ENCODE assay signal across 10 mouse cellular contexts in the genomic region with DNA sequence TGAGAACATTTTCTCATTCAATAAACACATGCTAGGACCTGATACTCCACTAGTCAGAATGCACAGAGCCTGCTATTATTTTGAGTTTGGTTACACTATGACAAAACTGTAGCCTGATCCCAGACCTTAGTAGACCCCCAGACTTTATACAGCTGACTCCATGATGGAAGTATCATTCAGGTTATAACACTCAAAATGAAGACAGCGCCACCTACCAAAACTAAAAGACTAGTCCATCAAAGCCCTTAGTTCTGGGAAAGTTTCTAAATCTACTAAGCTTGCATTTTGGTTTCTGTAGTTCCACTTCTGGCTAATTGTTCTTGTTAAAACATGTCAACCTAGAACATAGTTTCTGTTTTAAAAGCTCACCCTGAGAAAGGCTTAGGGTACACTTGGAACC. TPM values are rescaled to one million over a fixed set of nuclear protein-coding genes. Genes with fewer than 3 reads are reported as not detected.
A peak's percentile ranks its signal among the peaks of the same experiment; 100 is the strongest.
DNase-seq lines count a peak whose midpoint lies in the region; ATAC-seq lines count a peak whose summit lies in the region.
"Had no signal": no experiment of that assay in that cellular context is flagged by ENCODE, and none has a peak within 500 bp of the region (broad histone marks: within the 10 kb centered on the region; RNA-seq: fewer than 3 reads in every experiment).

No protein-coding gene starts in this region.

- peak overlapping the region; percentile 63 for H3K4me2 ChIP-seq in forebrain, embryonic 13.5 days
- no peak overlapping the region for H3K4me2 ChIP-seq in forebrain, embryonic 11.5 days (ENCODE audit: low read depth, low read length, severe bottlenecking)
- peak overlapping the region; percentile 61; the same call in 1 of the 2 replicates for H3K4me2 ChIP-seq in neural tube, embryonic 12.5 days (replicated peaks)
- H3K4me2 ChIP-seq in limb, embryonic 13.5 days (replicated peaks), result peak overlapping the region; percentile 68; the same call in 1 of the 2 replicates

- no peak for ATAC-seq in forebrain, embryonic 13.5 days
- ATAC-seq in forebrain, embryonic 11.5 days (replicated peaks; ENCODE audit: low FRiP score), result no peak
- ATAC-seq in neural tube, embryonic 12.5 days (ENCODE audit: low FRiP score, low read depth), result no peak
- no peak for ATAC-seq in limb, embryonic 13.5 days (ENCODE audit: low FRiP score, low read depth)

- peak overlapping the region; percentile 57; the same call in 1 of the 2 replicates for H3K4me3 ChIP-seq in forebrain, embryonic 13.5 days
- no peak overlapping the region for H3K4me3 ChIP-seq in forebrain, embryonic 11.5 days (ENCODE audit: low read depth, low read length)
- no peak overlapping the region for H3K4me3 ChIP-seq in neural tube, embryonic 12.5 days
- H3K4me3 ChIP-seq in limb, embryonic 13.5 days, result no peak overlapping the region

- H3K9ac ChIP-seq in forebrain, embryonic 13.5 days, result no peak overlapping the region
- no peak overlapping the region for H3K9ac ChIP-seq in forebrain, embryonic 11.5 days (ENCODE audit: low read length)
- no peak overlapping the region for H3K9ac ChIP-seq in neural tube, embryonic 12.5 days
- H3K9ac ChIP-seq in limb, embryonic 13.5 days, result no peak overlapping the region

- H3K36me3 ChIP-seq in forebrain, embryonic 13.5 days (ENCODE audit: poor library complexity, severe bottlenecking), result no peaks in the 10 kb centered on the region
- H3K36me3 ChIP-seq in forebrain, embryonic 11.5 days (ENCODE audit: control insufficient read depth, insufficient read depth, low read length), result no peaks in the 10 kb centered on the region
- H3K36me3 ChIP-seq in neural tube, embryonic 12.5 days, result no peaks in the 10 kb centered on the region
- no peaks in the 10 kb centered on the region for H3K36me3 ChIP-seq in limb, embryonic 13.5 days

- H3K9me3 ChIP-seq in forebrain, embryonic 13.5 days (replicated peaks), result peaks cover 4% of the 10 kb centered on the region; the same call in 1 of the 2 replicates
- no peaks in the 10 kb centered on the region for H3K9me3 ChIP-seq in forebrain, embryonic 11.5 days (ENCODE audit: control insufficient read depth, low read length)
- no peaks in the 10 kb centered on the region for H3K9me3 ChIP-seq in neural tube, embryonic 12.5 days
- H3K9me3 ChIP-seq in limb, embryonic 13.5 days, result no peaks in the 10 kb centered on the region

- no peaks in the 10 kb centered on the region for H3K27me3 ChIP-seq in forebrain, embryonic 13.5 days
- no peaks in the 10 kb centered on the region for H3K27me3 ChIP-seq in forebrain, embryonic 11.5 days (ENCODE audit: control insufficient read depth, insufficient read depth, low read length)
- no peaks in the 10 kb centered on the region for H3K27me3 ChIP-seq in neural tube, embryonic 12.5 days (replicated peaks)
- no peaks in the 10 kb centered on the region for H3K27me3 ChIP-seq in limb, embryonic 13.5 days

- whole genome bisulfite sequencing in forebrain, embryonic 13.5 days, result 63% methylated on average over 1 of the region's 1 CpGs
- WGBS in forebrain, embryonic 11.5 days, result 65% methylated on average over 1 of the region's 1 CpGs
- 76% methylated on average over 1 of the region's 1 CpGs for WGBS in neural tube, embryonic 12.5 days
- 69% methylated on average over 1 of the region's 1 CpGs for WGBS in limb, embryonic 13.5 days

- no peak overlapping the region for H3K27ac ChIP-seq in forebrain, embryonic 13.5 days
- no peak overlapping the region for H3K27ac ChIP-seq in forebrain, embryonic 11.5 days (ENCODE audit: low read depth, low read length)
- H3K27ac ChIP-seq in neural tube, embryonic 12.5 days, result no peak overlapping the region
- no peak overlapping the region for H3K27ac ChIP-seq in limb, embryonic 13.5 days

- 0 out of 2 replicates have a peak, but pooled peaks cover 5% of the 10 kb centered on the region for H3K4me1 ChIP-seq in forebrain, embryonic 13.5 days
- H3K4me1 ChIP-seq in forebrain, embryonic 11.5 days (replicated peaks; ENCODE audit: control insufficient read depth, insufficient read depth, low read length), result no peaks in the 10 kb centered on the region
- H3K4me1 ChIP-seq in neural tube, embryonic 12.5 days, result peaks cover 6% of the 10 kb centered on the region; the same call in 1 of the 2 replicates
- H3K4me1 ChIP-seq in limb, embryonic 13.5 days, result peaks cover 4% of the 10 kb centered on the region; the same call in 1 of the 2 replicates

- DNase-seq in forebrain, embryonic 11.5 days (ENCODE audit: low spot score), result no peak
- DNase-seq in neural tube, embryonic 10.5 days (ENCODE audit: extremely low spot score, low spot score), result no peak
- no peak for DNase-seq in adrenal gland, postnatal 4 days (ENCODE audit: low spot score in 2 of 2)
- DNase-seq in left cerebral cortex, adult 11 months (ENCODE audit: low spot score), result no peak
- no peak for DNase-seq in layer of hippocampus, adult 9-11 months

RNA-seq across cellular contexts. Expression of gene Prkx, which starts 0.8 kb away (rescaled TPM):
- 25.6 and 26.3 TPM in 2 replicates for polyA plus RNA-seq in forebrain, embryonic 13.5 days (2015; fragmentation: Nextera tagmentation; extraction: Ambion mirVana)
- polyA plus RNA-seq in forebrain, embryonic 11.5 days (2014; fragmentation: Nextera tagmentation; extraction: Ambion mirVana), result 16.9 and 17.7 TPM in 2 replicates
- polyA plus RNA-seq in neural tube, embryonic 12.5 days (2016; fragmentation: Nextera tagmentation; extraction: Ambion mirVana), result 25.8 and 31.0 TPM in 2 replicates
- 14.5 and 14.7 TPM in 2 replicates for polyA plus RNA-seq in limb, embryonic 13.5 days (2015; fragmentation: Nextera tagmentation; extraction: Ambion mirVana)
- 10 to 100 TPM; 11.2 to 11.7 TPM for total RNA-seq in adrenal gland, postnatal 4 days (2021)

RNA-seq across cellular contexts. Expression of gene Pbsn, which starts 56.5 kb away (rescaled TPM):
- polyA plus RNA-seq in forebrain, embryonic 13.5 days (2015; fragmentation: Nextera tagmentation; extraction: Ambion mirVana), result not detected in 2 replicates
- not detected in 2 replicates for polyA plus RNA-seq in forebrain, embryonic 11.5 days (2014; fragmentation: Nextera tagmentation; extraction: Ambion mirVana)
- not detected in 2 replicates for polyA plus RNA-seq in neural tube, embryonic 12.5 days (2016; fragmentation: Nextera tagmentation; extraction: Ambion mirVana)
- polyA plus RNA-seq in limb, embryonic 13.5 days (2015; fragmentation: Nextera tagmentation; extraction: Ambion mirVana), result not detected in 2 replicates
- total RNA-seq in adrenal gland, postnatal 4 days (2021), result not detected
- total RNA-seq: layer of hippocampus, adult 18-20 months had no signal
- polyA plus RNA-seq: spleen, adult 2 months had no signal
